Mouse (Mus musculus): ENCODE data around the gene Cfi. TPM values are rescaled to one million over a fixed set of nuclear protein-coding genes. Genes with fewer than 3 reads are reported as not detected.

Cfi gene
- polyA plus RNA-seq, 1 experiment from 2014 or later, result 2.8 TPM

GRCm38 (mm10) chr3:129879913-129880312 is 44.2 kb downstream of the Cfi start:
- no peak overlapping the region for H3K27ac ChIP-seq (ENCODE audit: low read depth, low read length)
- ATAC-seq (replicated peaks; ENCODE audit: insufficient number of reproducible peaks, low FRiP score, low TSS enrichment), result no peak
- peak overlapping the region; percentile 83 for H3K4me2 ChIP-seq
- no peaks in the 10 kb centered on the region for H3K36me3 ChIP-seq (ENCODE audit: control insufficient read depth, insufficient read depth, low read length)
- H3K27me3 ChIP-seq (ENCODE audit: control insufficient read depth, insufficient read depth, low read length), result no peaks in the 10 kb centered on the region
- no peak overlapping the region for H3K9ac ChIP-seq (ENCODE audit: low read depth, low read length)
- H3K4me3 ChIP-seq (ENCODE audit: low read depth, low read length), result peak overlapping the region; percentile 76; the same call in 1 of the 2 replicates
- WGBS (ENCODE audit: insufficient replicate concordance), result 71% methylated on average over 2 of the region's 2 CpGs
- peaks cover 4% of the 10 kb centered on the region; the same call in 1 of the 2 replicates for H3K4me1 ChIP-seq (ENCODE audit: control insufficient read depth, insufficient read depth, low read length)
- H3K9me3 ChIP-seq (replicated peaks; ENCODE audit: control insufficient read depth, low read length), result no peaks in the 10 kb centered on the region

- 0 out of 2 replicates have a peak overlapping the region, but pooled peaks have one; percentile 29 for H3K27ac ChIP-seq (ENCODE audit: low read depth, low read length)
- no peak for ATAC-seq (replicated peaks; ENCODE audit: insufficient number of reproducible peaks, low FRiP score, low TSS enrichment)
- 52% methylated on average over 8 of the region's 8 CpGs for WGBS (ENCODE audit: insufficient replicate concordance)
- no peak overlapping the region for H3K9ac ChIP-seq (ENCODE audit: low read depth, low read length)
- no peaks in the 10 kb centered on the region for H3K36me3 ChIP-seq (ENCODE audit: control insufficient read depth, insufficient read depth, low read length)
- H3K4me1 ChIP-seq (ENCODE audit: control insufficient read depth, insufficient read depth, low read length), result peaks cover 10% of the 10 kb centered on the region
- no peaks in the 10 kb centered on the region for H3K9me3 ChIP-seq (replicated peaks; ENCODE audit: control insufficient read depth, low read length)
- H3K4me3 ChIP-seq (ENCODE audit: low read depth, low read length), result no peak overlapping the region
- no peak overlapping the region for H3K4me2 ChIP-seq
- no peaks in the 10 kb centered on the region for H3K27me3 ChIP-seq (ENCODE audit: control insufficient read depth, insufficient read depth, low read length)
Observed at GRCm38 (mm10) chr3:129880925-129881593, 45.4 kb downstream of the Cfi start.

GRCm38 (mm10) chr3:129885577-129885976 is 49.9 kb downstream of the Cfi start:
- peaks cover 6% of the 10 kb centered on the region for H3K4me1 ChIP-seq (ENCODE audit: control insufficient read depth, insufficient read depth, low read length)
- H3K4me3 ChIP-seq (ENCODE audit: low read depth, low read length), result no peak overlapping the region
- no peak for ATAC-seq (replicated peaks; ENCODE audit: insufficient number of reproducible peaks, low FRiP score, low TSS enrichment)
- H3K4me2 ChIP-seq, result no peak overlapping the region
- no peak overlapping the region for H3K9ac ChIP-seq (ENCODE audit: low read depth, low read length)
- H3K9me3 ChIP-seq (replicated peaks; ENCODE audit: control insufficient read depth, low read length), result no peaks in the 10 kb centered on the region
- H3K27me3 ChIP-seq (ENCODE audit: control insufficient read depth, insufficient read depth, low read length), result no peaks in the 10 kb centered on the region
- H3K36me3 ChIP-seq (ENCODE audit: control insufficient read depth, insufficient read depth, low read length), result no peaks in the 10 kb centered on the region
- 39% methylated on average over 9 of the region's 9 CpGs for WGBS (ENCODE audit: insufficient replicate concordance)
- no peak overlapping the region for H3K27ac ChIP-seq (ENCODE audit: low read depth, low read length)

- Histone ChIP-seq H3K9ac (ENCODE audit: low read depth, low read length) (no peak overlapping the region), H3K4me2 (no peak overlapping the region), H3K4me3 (ENCODE audit: low read depth, low read length) (no peak overlapping the region), H3K4me1 (ENCODE audit: control insufficient read depth, insufficient read depth, low read length) (peaks cover 6% of the 10 kb centered on the region), H3K9me3 (replicated peaks; ENCODE audit: control insufficient read depth, low read length) (no peaks in the 10 kb centered on the region), H3K27ac (ENCODE audit: low read depth, low read length) (no peak overlapping the region), H3K27me3 (ENCODE audit: control insufficient read depth, insufficient read depth, low read length) (no peaks in the 10 kb centered on the region), H3K36me3 (ENCODE audit: control insufficient read depth, insufficient read depth, low read length) (peaks cover 3% of the 10 kb centered on the region; the same call in 1 of the 2 replicates)
- WGBS (ENCODE audit: insufficient replicate concordance), result 78% methylated on average over 5 of the region's 5 CpGs
- no peak for ATAC-seq (replicated peaks; ENCODE audit: insufficient number of reproducible peaks, low FRiP score, low TSS enrichment)
Observed at GRCm38 (mm10) chr3:129886430-129886829, 50.7 kb downstream of the Cfi start.

- Histone ChIP-seq H3K4me2 (no peak overlapping the region), H3K4me1 (ENCODE audit: control insufficient read depth, insufficient read depth, low read length) (peaks cover 6% of the 10 kb centered on the region), H3K27ac (ENCODE audit: low read depth, low read length) (no peak overlapping the region), H3K4me3 (ENCODE audit: low read depth, low read length) (no peak overlapping the region), H3K27me3 (ENCODE audit: control insufficient read depth, insufficient read depth, low read length) (no peaks in the 10 kb centered on the region), H3K9me3 (replicated peaks; ENCODE audit: control insufficient read depth, low read length) (no peaks in the 10 kb centered on the region), H3K9ac (ENCODE audit: low read depth, low read length) (no peak overlapping the region), H3K36me3 (ENCODE audit: control insufficient read depth, insufficient read depth, low read length) (peaks cover 5% of the 10 kb centered on the region; the same call in 1 of the 2 replicates)
- WGBS (ENCODE audit: insufficient replicate concordance), result 85% methylated on average over 13 of the region's 13 CpGs
- ATAC-seq (replicated peaks; ENCODE audit: insufficient number of reproducible peaks, low FRiP score, low TSS enrichment), result no peak
Observed at GRCm38 (mm10) chr3:129887779-129888517, 52.3 kb downstream of the Cfi start.

- 80% methylated on average over 5 of the region's 5 CpGs for WGBS (ENCODE audit: insufficient replicate concordance)
- Histone ChIP-seq H3K36me3 (ENCODE audit: control insufficient read depth, insufficient read depth, low read length) (peaks cover 5% of the 10 kb centered on the region; the same call in 1 of the 2 replicates), H3K4me3 (ENCODE audit: low read depth, low read length) (no peak overlapping the region), H3K4me2 (no peak overlapping the region), H3K27me3 (ENCODE audit: control insufficient read depth, insufficient read depth, low read length) (no peaks in the 10 kb centered on the region), H3K9ac (ENCODE audit: low read depth, low read length) (no peak overlapping the region), H3K27ac (ENCODE audit: low read depth, low read length) (no peak overlapping the region), H3K9me3 (replicated peaks; ENCODE audit: control insufficient read depth, low read length) (no peaks in the 10 kb centered on the region), H3K4me1 (ENCODE audit: control insufficient read depth, insufficient read depth, low read length) (no peaks in the 10 kb centered on the region)
- no peak for ATAC-seq (replicated peaks; ENCODE audit: insufficient number of reproducible peaks, low FRiP score, low TSS enrichment)
Observed at GRCm38 (mm10) chr3:129892003-129892402, 56.3 kb downstream of the Cfi start.

- Histone ChIP-seq H3K9ac (ENCODE audit: low read depth, low read length) (no peak overlapping the region), H3K9me3 (replicated peaks; ENCODE audit: control insufficient read depth, low read length) (no peaks in the 10 kb centered on the region), H3K27ac (ENCODE audit: low read depth, low read length) (no peak overlapping the region), H3K36me3 (ENCODE audit: control insufficient read depth, insufficient read depth, low read length) (peaks cover 5% of the 10 kb centered on the region; the same call in 1 of the 2 replicates), H3K4me3 (ENCODE audit: low read depth, low read length) (no peak overlapping the region), H3K4me2 (no peak overlapping the region), H3K27me3 (ENCODE audit: control insufficient read depth, insufficient read depth, low read length) (no peaks in the 10 kb centered on the region), H3K4me1 (ENCODE audit: control insufficient read depth, insufficient read depth, low read length) (no peaks in the 10 kb centered on the region)
- 91% methylated on average over 3 of the region's 3 CpGs for WGBS (ENCODE audit: insufficient replicate concordance)
- no peak for ATAC-seq (replicated peaks; ENCODE audit: insufficient number of reproducible peaks, low FRiP score, low TSS enrichment)
Observed at GRCm38 (mm10) chr3:129893143-129893542, 57.5 kb downstream of the Cfi start.

- no peak for ATAC-seq (replicated peaks; ENCODE audit: insufficient number of reproducible peaks, low FRiP score, low TSS enrichment)
- Histone ChIP-seq H3K36me3 (ENCODE audit: control insufficient read depth, insufficient read depth, low read length) (0 out of 2 replicates have a peak, but pooled peaks cover 2% of the 10 kb centered on the region), H3K4me1 (ENCODE audit: control insufficient read depth, insufficient read depth, low read length) (no peaks in the 10 kb centered on the region), H3K9me3 (replicated peaks; ENCODE audit: control insufficient read depth, low read length) (no peaks in the 10 kb centered on the region), H3K27me3 (ENCODE audit: control insufficient read depth, insufficient read depth, low read length) (no peaks in the 10 kb centered on the region), H3K9ac (ENCODE audit: low read depth, low read length) (no peak overlapping the region), H3K27ac (ENCODE audit: low read depth, low read length) (no peak overlapping the region), H3K4me2 (no peak overlapping the region), H3K4me3 (ENCODE audit: low read depth, low read length) (no peak overlapping the region)
- WGBS (ENCODE audit: insufficient replicate concordance), result 46% methylated on average over 6 of the region's 6 CpGs
Observed at GRCm38 (mm10) chr3:129896591-129896990, 60.9 kb downstream of the Cfi start.

All from heart, embryonic 11.5 days (tissue).